Mouse (Mus musculus) right cerebral cortex, postnatal 36 days (tissue): ENCODE measurements around the gene Marveld3.

Experiments used
- DNase-seq, 2 experiments: peaks; one replicate each; pipeline ENCODE4 v3.0.0; 2022; ENCODE audit warnings: low spot score in 2 of 2, mixed read lengths in 1 of 2

Gene Marveld3

GRCm38 (mm10) chr8:109903909-109904469, 58.0 kb downstream of the Marveld3 start:
- DNase-seq, result peak in 1 of 2 experiments; percentile 22

DNA sequence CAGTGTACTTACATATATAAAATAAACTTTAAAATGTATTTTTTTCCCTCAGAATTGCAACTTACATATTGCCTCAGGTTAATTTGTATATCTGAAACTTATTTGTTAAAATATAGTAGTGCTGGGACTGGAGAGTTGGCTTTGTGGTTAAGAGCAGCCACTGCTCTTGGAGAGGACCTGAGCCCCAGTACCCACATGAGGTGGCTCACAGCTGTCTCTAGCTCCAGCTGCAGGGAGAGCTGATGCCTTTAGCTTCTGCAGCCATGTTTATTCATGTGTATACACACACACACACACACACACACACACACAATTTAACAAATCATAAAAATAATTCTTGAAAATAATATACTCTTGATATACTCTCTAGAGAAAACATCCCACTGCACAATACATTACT, 59.6 kb downstream of the Marveld3 start:
- no peak for DNase-seq
